Mouse (Mus musculus) megakaryocyte, embryonic 14.5 days (primary cell): ENCODE measurements at regions not wholly inside any gene's neighbourhood (a gene's known extent, or its start where the extent isn't known, plus 50 kb on each side); places are given as distances from the start of the nearest gene placed in this dataset.
"Not testable (repeated sequence)": the region's sequence is repeated elsewhere in the genome, so short reads cannot be mapped to it uniquely, and the experiment has no call there.

ENCODE experiments used
- FLI1 ChIP-seq: IDR thresholded peaks from 2 replicates; pipeline ENCODE4 v1.6.1; 2012; ENCODE audit warnings: low read length, inconsistent platforms, mixed read lengths
- GATA1 ChIP-seq: IDR thresholded peaks from 3 replicates; pipeline ENCODE4 v1.6.1; 2012; ENCODE audit warnings: mixed read lengths, low read length, inconsistent platforms, borderline replicate concordance

GRCm38 (mm10) chr12:20802027-20802426 is 188.2 kb upstream of the Asap2 start:
- TF ChIP-seq GATA1, FLI1: not testable (repeated sequence)
